Mouse (Mus musculus) effector memory CD4-positive, alpha-beta T cell, adult 7 months (primary cell): ENCODE measurements around the gene Hdac10. TPM values are rescaled to one million over a fixed set of nuclear protein-coding genes. Genes with fewer than 3 reads are reported as not detected.

Experiments used
- polyA plus RNA-seq: library from polyadenylated mRNA; unstranded; fragments of 100-300 nt; shearing (Covaris generic); gene quantifications from one replicate; pipeline ENCODE4 v1.2.1, GENCODE M21; 2017

Gene Hdac10
- polyA plus RNA-seq, result 29.6 TPM

DNA sequence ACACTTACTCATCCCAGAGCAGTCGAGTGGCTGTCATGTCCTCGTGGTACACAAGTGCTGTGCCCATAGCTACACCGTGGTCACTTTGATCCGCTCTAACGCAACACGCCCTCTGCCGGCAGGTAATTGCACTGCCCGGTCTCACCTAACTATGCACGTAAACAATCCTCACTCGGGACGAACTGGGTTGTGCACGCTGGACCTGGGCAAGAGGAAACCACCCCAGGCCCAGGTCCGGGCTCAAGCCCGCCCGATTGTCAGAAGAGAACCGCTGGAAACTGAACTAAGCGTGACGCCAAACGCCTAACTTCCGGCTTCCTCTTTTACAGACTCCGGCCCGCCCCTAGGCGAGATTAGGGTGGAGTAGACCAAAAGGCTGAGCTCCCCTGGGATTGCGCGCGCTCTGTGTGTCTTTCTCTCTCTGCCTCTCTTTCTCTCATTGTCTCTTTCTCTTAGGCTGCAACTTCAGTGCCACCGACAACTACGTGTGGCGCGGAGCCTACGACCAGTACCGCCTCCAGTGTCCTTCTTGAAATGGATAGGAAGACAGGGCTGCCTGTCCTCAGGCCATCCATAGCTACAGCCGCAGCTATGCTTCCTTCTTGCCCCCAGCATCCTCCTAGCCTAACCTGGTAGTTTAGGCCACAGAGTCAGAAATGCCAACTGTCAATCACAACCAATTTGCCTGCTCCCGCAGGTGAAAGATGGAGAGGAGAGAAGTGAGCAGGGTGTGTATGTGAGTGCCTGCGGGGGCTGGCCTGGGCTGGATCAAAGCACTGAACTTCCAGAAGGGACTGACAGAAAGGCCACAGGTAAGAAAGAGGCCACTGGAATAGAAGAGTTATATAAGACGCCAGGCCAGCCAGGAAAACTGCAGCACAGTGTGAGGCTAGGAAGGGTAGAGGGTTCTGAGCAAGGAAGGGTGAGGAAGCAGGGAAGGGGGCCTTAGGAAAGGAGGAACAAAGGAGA lies at the start of gene Hdac10:
Gene Hdac10, minus strand, starts transcription at position 319 of the 969 bp plus-strand sequence.

GRCm38 (mm10) chr15:89149271-89150040 lies 21.0 kb upstream of the Hdac10 start, which contains the start of gene Mapk11:
Mapk11 (minus strand) TSS chr15:89149628.

DNA sequence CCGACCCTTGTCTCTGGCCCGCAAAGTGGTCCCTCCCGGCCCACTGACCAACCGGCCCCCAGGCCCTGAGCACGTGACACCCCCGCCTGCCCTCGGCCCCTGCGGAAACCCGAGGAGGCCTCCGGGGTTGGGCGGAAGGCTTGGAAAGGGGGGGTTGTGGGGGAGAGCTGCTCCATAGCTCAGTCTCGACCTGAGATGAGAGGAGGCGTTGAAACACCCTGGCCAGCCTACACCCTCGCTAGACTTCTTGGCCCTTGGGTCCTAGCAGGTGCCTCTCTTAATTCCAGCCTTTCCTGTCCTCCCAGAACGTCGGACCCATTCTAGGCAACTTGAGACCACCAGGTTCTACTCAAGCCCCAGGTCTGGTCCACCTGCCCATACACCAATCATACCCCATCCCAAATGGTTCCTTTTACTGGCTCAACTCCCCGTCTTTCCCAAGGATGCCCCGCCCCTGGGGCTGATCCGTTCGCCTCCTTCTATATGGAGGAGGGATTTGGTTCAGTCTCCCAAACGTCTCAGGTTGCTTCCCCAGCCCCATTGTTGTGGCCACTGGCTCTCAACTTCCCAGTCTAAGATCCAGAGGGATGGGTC lies 12.3 kb upstream of the Hdac10 start, which contains the start of gene Mapk12:
Gene Mapk12, minus strand, starts transcription at position 45 of the 594 bp plus-strand sequence.

GRCm38 (mm10) chr15:89122649-89123366 lies 5.7 kb downstream of the Hdac10 start, which contains the start of gene Tubgcp6:
Tubgcp6 (minus strand) TSS chr15:89123112.

GRCm38 (mm10) chr15:89088607-89089247 lies 39.8 kb downstream of the Hdac10 start, which contains the start of gene Selenoo:
Selenoo (plus strand) TSS chr15:89089084.

DNA sequence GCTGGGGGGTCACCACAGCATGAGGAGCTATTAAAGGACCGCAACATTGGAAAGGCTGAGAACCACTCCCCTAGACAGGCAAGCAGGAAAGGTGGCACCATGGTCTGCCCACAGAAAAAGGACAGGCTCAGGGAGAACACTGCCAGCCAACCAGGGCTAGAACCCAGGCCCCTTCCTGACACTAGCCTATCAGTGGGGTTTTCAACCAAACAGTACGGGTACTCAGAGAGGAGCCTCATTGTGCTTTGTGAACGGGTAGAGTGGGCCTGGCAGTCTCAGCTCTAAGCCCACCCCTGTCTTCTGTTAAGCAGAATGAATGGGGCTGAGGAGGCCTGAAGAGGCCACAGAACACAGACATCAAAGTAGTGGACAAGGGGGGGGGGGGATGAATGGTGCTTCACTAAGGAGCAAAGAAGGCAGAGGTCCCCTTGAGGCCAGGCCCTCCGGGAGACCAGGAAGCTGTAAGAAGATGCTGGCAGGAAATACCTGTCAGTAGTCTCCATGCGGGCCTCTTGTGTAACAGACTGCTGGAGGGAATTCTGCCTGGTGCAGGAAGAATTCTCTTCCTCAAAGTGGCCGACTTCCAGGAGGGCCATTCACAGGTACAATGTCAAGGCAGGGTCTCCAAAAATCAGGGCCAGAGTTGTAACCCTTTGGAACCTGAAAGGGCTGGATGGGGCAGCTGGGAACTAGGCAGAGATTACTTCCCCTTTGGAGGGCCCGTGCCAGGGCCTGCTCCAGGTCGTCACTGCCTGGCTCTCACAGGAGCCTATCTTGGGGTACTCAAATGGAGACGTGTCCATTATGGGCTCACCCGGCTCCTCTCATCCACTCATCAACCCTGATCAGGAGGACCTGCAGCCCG lies 53.7 kb downstream of the Hdac10 start, which contains the start of gene Trabd:
Gene Trabd, plus strand, starts transcription at position 512 of the 865 bp plus-strand sequence.

Other genes with a start within 250 kb of the Hdac10 start
- not detected for gene Ttll8, start 174.3 kb downstream of the Hdac10 start, polyA plus RNA-seq
- gene Mlc1, start 149.7 kb downstream of the Hdac10 start, polyA plus RNA-seq, result not detected
- gene Mov10l1, start 145.8 kb downstream of the Hdac10 start, polyA plus RNA-seq, result not detected
- not detected for gene Panx2, start 69.0 kb downstream of the Hdac10 start, polyA plus RNA-seq
- 51.8 TPM for gene Trabd, start 53.6 kb downstream of the Hdac10 start, polyA plus RNA-seq
- 37.3 TPM for gene Selenoo, start 39.6 kb downstream of the Hdac10 start, polyA plus RNA-seq
- gene Tubgcp6, start 5.6 kb downstream of the Hdac10 start, polyA plus RNA-seq, result 17.4 TPM
- gene Mapk12, start 12.0 kb upstream of the Hdac10 start, polyA plus RNA-seq, result 3.8 TPM
- gene Mapk11, start 20.9 kb upstream of the Hdac10 start, polyA plus RNA-seq, result 27.4 TPM
- gene Plxnb2, start 52.1 kb upstream of the Hdac10 start, polyA plus RNA-seq, result 0.32 TPM
- 44.6 TPM for gene Dennd6b, start 67.8 kb upstream of the Hdac10 start, polyA plus RNA-seq
- 16.7 TPM for gene Ppp6r2, start 82.9 kb upstream of the Hdac10 start, polyA plus RNA-seq
- 99.5 TPM for gene Sbf1, start 186.6 kb upstream of the Hdac10 start, polyA plus RNA-seq
- gene Adm2, start 194.0 kb upstream of the Hdac10 start, polyA plus RNA-seq, result not detected
- gene Miox, start 205.7 kb upstream of the Hdac10 start, polyA plus RNA-seq, result 0.60 TPM
- gene Lmf2, start 227.0 kb upstream of the Hdac10 start, polyA plus RNA-seq, result 42.8 TPM
- 144 TPM for gene Ncaph2, start 227.0 kb upstream of the Hdac10 start, polyA plus RNA-seq
- gene Sco2, start 245.1 kb upstream of the Hdac10 start, polyA plus RNA-seq, result 3.4 TPM
- 1.5 TPM for gene Tymp, start 248.3 kb upstream of the Hdac10 start, polyA plus RNA-seq